Mouse (Mus musculus): ENCODE data around the gene Hsd11b2. TPM values are rescaled to one million over a fixed set of nuclear protein-coding genes. Genes with fewer than 3 reads are reported as not detected.

Gene Hsd11b2
- total RNA-seq, 2 experiments from 2014 or later = not detected

DNA sequence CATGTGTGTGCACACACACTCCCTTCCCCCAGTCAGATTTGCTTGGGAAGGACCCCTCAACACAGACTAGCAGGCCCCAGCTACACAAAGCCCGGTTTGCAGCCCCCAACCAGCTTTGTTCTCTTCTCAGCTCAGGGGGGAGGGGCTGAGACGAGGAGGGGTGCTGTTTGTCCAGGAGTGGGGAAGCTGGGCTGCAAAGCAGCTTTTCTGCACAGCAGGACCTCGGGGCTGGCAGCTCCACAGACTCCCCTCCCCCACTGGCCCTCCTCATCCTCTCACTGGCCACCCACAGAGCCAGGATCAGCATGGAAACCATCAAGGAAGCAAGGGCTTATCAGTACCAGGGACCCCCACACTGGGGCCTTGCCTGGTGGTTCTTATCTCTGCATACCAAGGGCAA is 2.5 kb downstream of the Hsd11b2 start:
- ATAC-seq (ENCODE audit: poor library complexity, severe bottlenecking) = no peak

DNA sequence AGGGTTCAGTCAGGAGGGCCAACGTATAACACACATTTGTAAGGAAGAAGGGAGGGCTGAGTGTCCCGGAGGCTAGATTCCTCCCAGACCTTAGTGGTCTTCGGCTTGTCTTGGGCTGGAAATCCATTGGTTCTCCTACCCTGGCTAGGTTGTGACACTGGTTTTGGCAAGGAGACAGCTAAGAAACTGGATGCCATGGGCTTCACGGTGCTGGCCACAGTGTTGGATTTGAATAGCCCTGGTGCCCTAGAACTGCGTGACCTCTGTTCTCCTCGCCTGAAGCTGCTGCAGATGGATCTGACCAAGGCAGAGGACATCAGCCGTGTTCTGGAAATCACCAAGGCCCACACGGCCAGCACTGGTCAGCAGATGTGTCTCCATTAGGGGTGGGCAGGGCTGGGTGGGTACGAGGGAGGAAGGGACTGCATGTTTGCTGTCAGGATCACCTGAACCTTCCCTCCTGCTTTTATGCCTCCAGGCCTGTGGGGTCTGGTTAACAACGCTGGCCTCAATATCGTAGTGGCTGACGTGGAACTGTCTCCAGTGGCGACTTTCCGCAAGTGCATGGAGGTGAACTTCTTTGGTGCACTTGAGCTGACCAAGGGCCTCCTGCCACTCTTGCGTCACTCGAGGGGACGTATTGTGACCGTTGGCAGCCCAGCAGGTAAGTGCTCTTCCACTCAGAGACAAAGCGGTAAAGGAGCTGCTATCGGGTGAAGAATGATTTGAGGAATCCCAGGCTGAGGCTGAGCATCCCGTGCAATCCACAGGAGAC is 3.6 kb downstream of the Hsd11b2 start:
- ATAC-seq (ENCODE audit: poor library complexity, severe bottlenecking) = no peak

DNA sequence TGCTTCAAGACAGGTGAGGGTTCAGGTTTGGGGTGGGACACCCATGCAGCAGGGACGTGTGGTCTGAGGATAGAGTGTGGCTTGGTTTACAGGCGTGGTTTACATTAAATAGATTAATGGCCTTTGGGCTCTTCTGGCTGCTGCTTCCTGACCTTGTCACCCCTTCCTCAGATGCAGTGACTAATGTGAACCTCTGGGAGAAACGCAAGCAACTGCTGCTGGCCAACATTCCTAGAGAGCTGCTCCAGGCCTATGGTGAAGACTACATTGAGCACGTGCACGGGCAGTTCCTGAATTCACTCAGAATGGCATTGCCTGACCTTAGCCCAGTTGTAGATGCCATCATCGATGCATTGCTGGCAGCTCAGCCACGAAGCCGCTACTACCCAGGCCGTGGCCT is 4.3 kb downstream of the Hsd11b2 start:
- ATAC-seq (ENCODE audit: poor library complexity, severe bottlenecking) = no peak

DNA sequence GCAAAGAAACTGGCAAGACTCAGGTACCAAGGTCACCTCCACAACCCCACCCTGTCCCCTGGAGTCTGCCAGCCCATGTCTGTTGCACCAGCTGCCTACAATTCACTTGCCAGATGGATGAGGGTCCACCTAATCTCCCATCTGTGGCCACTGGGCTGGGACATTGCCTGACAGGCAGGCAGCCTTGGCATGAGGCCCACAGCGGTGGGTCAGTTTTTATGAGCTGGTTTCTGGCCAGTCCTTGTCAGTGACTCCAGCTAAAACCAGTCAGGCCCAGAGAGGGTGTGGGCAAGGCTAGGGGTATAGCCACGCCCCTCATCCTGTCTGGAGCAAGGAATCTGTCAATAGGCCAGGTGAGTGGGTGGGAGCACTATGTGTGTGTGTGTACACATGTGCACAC is 8.6 kb downstream of the Hsd11b2 start:
- no peak for ATAC-seq (ENCODE audit: poor library complexity, severe bottlenecking)

DNA sequence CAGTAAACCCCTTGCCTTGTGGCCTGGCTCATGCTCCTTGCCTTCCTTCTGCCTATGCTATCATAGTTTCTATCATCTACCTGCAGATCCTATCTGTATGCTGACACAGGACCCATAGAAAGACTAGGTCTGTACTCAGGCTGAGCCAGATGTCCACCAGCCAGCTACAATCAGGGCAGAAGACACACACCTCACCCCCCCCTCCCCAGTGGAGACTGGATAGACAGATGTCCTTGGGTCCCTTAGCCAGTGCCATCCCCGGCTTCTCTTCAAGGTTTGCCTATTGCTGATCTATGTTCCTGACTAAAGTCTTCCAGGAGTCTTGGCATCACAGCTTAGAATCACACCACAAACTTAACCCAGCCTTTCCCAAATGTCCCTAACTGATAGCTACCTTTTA is 9.7 kb downstream of the Hsd11b2 start:
- ATAC-seq (ENCODE audit: poor library complexity, severe bottlenecking) = no peak

DNA sequence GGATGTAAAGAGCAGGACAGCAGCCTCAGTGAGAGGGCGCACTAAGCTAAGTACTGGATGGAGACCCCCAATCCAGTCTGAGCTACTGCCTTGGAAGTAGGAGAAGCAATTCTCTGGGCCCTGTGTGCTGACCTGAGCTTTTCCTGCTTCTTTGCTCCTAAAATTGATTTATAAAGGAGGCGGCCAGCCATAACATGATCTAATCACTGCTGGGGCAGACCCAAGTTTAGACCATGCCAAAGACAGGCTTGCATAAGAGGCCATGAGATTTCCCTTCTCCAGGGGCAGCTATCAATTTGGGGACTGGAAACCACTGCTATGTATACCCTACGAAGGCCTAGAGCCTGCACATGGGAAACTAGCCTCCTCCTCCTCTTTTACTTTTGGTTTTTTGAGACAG is 10.7 kb downstream of the Hsd11b2 start:
- no peak for ATAC-seq (ENCODE audit: poor library complexity, severe bottlenecking)

DNA sequence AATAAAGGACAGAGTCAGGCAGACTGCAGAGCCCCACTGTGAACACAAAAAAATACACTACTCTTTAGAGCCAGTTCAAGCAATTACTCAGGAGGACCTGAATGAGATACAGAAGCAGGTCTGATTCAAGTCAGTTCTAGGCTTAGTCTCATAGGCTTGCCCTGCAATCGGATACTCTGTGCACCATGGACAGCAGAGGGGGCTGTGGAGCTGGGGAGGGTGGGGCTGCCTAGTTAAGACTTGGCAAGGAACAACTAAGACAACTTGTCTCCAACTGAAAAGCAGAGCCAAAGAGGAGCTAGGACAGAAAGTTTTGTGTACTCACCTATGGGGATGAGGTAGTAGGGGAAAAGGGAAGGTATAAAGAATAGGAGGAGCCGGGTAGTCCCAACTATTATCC is 13.2 kb downstream of the Hsd11b2 start:
- 0 out of 2 replicates have a peak, but pooled peaks have one; percentile 50 for ATAC-seq (ENCODE audit: poor library complexity, severe bottlenecking)

DNA sequence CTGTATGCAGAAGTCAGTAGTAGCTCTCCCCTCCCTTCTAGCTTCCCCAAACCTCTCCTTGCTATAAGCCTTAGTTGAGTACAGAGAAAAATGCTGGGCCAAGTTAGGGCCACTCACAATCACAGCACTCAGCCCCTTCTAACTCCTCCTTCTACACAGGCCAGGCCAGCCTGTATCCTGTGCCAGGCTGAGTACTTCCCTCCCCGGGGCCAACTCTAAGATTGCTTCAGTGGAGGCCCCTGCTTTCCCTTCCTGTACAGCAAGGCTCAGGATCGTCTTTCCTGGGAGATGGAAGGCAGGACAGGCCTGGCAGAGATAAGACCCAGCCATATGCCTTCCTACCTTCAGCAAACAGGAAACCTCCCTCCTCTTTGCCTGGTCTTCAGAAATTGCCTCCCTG is 14.9 kb downstream of the Hsd11b2 start:
- ATAC-seq (ENCODE audit: poor library complexity, severe bottlenecking) = no peak

DNA sequence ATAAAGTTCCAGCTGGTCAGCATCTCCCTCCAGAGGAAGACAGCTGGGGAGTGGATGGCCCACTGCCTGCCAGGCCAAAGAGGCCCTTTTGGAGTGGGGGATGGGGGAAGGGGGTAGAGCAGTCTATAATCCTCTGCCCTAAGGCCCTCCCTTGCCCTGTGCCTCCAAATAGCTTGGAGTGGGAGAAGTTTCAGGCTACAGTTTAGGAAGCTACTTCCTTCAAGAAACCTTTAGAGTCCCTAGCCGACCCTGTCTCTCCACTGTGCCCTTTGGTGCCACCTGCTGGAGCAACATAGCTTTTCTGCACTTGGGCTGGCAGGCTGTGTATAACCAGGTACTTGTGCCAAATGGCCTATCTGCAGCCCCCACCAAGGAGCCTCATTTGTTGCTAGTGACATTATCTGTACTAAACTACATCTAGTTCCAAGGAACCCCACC is 15.4 kb downstream of the Hsd11b2 start:
- ATAC-seq (ENCODE audit: poor library complexity, severe bottlenecking) = peak; percentile 77

DNA sequence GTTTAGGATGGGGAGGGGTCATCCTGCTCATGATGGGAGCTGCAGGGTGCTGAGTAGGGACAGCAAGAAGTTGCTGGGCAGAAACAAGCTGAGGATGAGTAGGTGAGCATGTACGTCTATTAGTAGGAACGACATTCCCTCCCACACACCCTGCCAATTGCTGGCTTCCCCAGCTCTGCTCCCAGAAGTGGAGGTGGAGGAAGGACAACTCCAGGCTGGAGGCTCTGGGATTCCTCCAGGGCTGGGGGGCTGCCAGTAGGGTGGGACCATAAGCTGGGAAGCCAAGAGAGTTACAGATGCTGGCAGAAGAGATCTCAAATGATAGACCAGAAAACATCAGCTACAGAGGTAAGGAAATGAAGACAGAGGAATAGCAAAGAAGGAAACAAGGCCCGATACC is 18.0 kb downstream of the Hsd11b2 start:
- ATAC-seq (ENCODE audit: poor library complexity, severe bottlenecking) = no peak

DNA sequence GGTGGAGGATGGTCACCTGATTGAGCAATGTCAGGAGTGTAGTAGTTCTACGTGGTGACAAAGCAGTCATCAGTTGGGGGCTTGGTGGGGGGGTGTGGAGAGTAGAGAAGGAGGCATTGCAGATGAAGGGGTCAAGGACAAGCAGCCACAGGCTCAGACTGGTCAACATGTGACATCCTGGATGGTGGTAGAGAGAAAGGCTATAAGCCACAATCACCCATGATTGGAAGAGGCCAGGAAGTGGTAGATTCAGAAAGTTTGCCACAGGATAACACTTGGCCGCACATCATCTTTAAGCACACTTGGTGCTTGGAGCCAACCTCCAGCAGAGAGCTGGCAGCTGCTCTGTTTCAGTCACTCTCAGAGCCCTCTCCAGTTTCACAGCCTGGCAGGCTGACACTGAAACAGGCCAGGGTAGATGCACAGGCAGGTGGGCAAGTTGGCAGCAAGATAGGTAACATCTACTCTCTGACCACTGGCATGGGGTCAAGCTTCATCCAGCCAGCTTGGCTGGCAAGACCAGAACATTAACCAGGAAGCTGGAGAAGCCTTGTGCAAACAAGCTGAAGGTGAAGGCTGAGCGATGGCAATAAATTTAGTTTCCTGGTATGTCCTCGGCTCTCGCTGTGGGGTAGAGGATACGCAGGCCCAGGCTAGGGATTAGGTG is 18.6 kb downstream of the Hsd11b2 start:
- ATAC-seq (ENCODE audit: poor library complexity, severe bottlenecking) = no peak

DNA sequence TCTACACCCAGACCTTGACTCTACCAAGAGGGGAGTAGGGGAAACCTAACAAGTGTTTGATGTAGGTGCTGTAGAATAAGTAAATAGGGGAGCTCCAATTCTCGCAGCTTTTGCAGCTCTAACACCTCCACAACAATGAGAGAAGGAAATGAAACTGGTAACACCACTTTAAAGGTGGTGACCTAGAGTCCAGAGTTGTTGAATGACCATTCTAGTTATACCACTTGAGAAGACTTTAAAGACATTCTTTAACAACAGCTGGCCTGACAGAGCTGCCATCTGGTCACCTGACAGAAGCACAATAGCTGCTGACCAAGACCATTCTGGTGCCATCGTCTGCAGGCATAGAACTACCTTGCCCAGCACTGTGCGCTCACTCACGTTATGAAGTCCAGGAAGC is 20.4 kb downstream of the Hsd11b2 start:
- no peak for ATAC-seq (ENCODE audit: poor library complexity, severe bottlenecking)

DNA sequence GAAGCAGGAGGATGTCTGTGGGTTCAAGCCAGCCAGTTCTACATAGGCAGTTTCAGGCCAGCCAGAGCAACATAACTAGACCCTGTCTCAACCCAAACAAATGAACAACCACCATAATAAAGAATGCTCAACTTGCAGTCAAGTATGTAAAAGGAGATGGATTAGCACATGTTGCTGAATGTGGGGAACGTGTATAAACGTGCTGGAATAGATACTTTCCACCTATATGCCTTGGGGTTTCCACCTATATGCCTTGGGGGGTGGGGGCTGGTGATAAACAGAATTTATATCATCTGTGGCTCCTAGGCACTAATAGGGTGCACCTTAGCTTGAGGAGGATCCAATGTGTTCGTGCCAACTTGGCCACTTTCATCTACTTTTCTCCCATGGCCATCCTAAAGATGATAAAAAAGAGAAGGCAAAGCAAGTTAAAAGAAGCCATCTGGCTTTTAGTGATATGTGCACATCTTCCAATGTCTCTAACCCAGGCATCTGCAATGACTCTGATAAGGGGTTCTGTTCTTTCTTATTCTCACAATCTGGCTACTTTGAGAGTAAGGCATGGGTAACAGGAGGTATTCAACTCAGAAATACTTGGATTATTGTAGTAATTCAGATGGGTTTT is 23.6 kb downstream of the Hsd11b2 start:
- ATAC-seq (ENCODE audit: poor library complexity, severe bottlenecking) = no peak

DNA sequence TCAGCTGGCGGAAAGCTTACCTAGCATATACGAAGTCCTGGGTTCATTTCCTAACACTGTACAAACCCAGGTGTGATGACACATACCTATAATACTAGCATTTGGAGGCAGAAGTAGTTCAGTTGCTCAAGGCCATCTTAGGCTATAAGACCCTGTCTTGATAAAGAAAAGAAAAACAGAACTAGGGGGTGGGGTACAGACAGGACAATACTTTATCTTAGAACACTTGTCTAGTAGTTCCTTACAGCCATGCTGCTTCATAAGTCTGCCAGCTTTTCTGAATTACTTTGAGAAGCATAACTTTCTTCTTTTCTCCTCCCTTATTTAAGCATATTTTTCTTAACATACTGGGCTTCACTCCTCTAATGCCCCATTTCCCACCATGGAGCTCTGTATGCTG is 24.3 kb downstream of the Hsd11b2 start:
- no peak for ATAC-seq (ENCODE audit: poor library complexity, severe bottlenecking)

DNA sequence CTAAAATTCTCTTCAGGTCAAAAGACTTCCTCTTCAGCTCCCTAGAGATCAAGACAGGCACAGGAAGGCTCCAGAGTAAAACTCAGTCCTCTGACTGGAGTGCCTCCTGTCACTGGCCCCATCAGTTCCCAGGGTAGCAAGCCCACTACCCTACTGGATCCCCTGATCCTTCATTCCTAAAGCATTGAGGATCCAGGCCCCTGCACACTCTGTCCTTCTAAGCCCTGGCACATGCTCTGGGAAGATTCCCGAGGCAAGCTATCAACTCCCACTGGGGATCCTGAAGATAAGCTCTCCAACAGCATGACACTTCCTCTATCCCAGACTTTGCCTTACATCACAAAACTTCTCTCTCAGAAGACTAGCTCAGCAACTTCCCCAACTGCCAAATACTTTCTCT is 25.1 kb downstream of the Hsd11b2 start:
- ATAC-seq (ENCODE audit: poor library complexity, severe bottlenecking) = no peak; the same call in 1 of the 2 replicates

DNA sequence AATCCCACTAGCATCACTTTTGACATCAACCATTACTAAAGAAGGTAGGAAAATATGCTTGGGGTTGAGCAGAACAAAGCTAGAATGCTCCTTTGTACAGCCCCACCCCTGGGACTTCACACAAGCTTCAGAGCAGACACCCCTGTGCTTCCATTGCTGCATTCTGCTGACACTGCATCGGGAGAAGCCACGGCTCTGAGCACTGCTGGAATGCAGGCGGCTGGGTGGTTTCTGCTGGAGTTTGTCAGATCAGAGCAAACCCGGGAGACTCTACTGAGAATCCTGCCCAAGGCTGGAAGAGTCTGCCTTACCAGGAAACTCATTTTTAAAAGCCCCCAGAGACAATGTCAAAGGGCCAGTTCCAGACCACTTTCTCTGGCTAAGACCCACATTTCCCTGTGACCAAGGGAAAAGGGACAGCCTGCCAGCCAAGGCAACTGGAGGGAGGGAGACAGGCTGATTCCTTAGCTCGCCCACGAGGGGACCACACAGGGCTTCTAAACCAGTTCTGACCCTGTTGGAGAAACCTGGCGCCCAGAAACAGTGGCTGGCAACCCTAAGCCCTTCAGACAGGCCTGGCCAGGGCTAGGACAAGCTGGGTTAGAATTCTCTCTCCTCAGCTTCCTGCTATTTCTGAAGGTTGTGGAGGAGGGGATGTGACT is 26.1 kb downstream of the Hsd11b2 start:
- no peak for ATAC-seq (ENCODE audit: poor library complexity, severe bottlenecking)

DNA sequence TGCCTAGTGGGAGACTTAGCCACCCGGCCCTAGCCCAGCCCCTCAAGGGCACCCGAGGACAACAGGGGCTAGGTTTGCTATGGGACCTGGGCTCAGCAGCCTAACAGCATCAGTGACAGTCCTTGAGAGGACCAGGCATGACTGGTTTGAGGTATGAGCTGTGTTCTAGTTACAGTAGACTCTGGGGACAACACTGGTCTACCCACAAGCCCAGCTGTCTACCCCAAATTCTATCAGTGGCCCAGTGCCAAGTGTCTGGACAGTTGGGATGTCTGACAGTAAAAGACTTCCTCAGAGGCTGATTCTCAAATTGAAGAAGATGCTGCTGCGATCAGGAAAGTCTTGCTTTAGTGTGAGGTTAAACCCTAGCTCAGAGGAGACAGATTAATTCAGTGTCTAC is 26.7 kb downstream of the Hsd11b2 start:
- ATAC-seq (ENCODE audit: poor library complexity, severe bottlenecking) = no peak

DNA sequence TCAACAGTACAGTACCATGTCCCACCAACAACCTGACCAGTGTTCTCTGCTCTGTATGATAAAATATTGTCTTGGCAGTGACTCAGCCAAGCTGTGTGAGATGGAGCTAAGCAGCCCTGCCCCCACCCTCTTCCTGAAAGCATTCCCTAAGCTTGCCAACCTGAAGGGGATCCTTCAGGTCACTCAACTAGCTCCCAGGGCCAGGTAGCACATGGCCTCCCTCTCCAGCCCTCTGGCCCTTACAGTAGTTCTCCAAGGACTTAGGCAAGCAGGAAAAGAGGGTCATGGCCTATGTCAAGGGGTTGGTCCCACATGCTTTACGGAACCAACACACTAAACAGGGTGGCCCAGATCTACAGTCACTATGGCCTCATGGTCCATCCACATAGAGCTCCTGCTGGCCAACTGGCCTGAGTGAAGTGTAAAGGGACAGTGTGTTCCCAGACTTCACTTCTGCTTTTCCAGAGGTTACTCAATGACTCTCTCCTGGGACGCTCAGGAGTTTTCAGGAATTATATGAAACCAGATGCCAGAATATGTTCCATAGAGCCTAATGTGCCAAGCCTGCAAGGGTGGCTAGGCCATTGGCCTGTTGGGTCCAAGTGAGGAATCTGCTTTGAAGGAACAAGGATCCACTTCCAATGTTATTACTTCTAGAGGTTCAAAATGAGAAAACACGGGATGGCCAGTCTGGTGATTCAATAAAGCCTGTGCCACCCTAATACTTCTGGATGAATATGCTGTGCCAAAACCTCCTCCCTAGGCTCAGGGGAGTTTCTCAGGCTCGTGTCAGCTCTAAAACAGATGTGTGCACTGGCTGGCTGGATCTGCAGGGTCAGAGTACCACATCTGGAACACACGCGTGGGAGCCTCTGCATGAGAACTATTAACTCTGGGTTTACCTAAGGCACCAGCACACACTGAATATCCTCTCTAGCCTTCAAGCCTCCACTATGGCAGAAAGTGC is 28.1 kb downstream of the Hsd11b2 start:
- no peak for ATAC-seq (ENCODE audit: poor library complexity, severe bottlenecking)

DNA sequence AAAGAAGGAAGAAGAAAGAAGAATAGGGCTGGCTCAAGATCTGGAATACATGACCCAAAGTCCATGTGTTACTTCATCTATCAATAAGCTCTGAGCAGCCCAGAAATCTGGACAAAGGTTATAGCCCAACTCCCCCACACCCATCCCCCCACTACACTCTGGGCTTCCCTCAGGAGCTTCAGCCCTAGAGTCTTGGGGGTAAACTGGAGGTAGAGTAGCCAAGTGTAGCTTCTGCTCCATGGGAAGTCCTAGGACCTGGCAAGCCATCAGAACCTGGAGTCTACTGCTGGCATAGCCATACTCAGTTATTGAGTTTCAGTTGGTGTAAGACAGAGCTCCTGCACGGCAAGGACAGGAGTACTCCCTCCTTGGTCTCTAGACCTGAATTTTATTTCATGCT is 31.0 kb downstream of the Hsd11b2 start:
- ATAC-seq (ENCODE audit: poor library complexity, severe bottlenecking) = no peak

DNA sequence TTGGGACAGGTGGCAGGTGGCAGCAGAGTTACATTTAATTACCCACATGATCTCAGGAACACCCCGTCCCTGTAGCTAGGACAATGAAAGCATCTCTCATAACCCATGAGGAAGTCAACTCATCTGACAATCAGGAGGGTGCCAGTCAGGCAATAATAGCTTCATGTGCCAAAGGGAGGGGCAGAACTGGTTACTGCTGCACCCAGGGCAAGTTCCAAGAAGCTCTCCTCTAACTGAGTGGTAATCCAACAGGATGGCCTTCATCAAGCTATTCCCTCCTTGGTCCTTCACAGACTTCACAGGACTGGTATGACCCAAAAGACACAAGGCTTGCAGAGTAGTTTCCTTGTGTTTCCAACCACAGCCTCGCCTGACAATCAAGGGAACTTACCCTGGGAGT is 31.5 kb downstream of the Hsd11b2 start:
- no peak for ATAC-seq (ENCODE audit: poor library complexity, severe bottlenecking)

Data from megakaryocyte, adult 5-6 weeks (primary cell).